Mouse (Mus musculus) ES-Bruce4 (cell line): ENCODE measurements at regions not wholly inside any gene's neighbourhood (a gene's known extent, or its start where the extent isn't known, plus 50 kb on each side); places are given as distances from the start of the nearest gene placed in this dataset.

Experiments
- CTCF ChIP-seq: IDR thresholded peaks from one replicate; pipeline ENCODE4 v1.8.1; 2011; ENCODE audit warnings: low read depth, low read length
- POLR2A ChIP-seq: IDR thresholded peaks from one replicate; pipeline ENCODE4 v1.8.1; 2011; ENCODE audit warnings: low read length; ENCODE audit not compliant: insufficient read depth

DNA sequence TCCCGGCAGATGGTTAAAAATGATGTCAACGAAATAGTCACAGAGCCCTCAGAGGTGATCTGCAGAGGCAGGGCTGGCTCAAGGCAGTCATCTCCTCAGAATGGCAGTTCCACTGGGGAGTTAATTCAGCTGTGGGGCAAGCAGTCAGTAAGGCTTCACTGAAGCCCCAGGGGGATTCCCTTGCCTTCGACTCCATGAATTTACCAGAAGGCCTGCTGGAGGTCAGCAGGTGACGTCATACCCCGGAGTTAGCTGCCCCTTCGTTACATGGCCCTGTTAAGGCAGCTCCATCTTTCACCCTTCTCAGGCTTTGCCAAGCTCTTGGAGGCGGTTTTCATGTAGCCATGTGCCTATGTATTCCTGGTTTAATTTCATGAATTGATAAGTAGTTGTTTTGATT is 178.6 kb downstream of the Fam43a start:
- TF ChIP-seq POLR2A: no peak
- no peak for TF ChIP-seq CTCF
